Mouse (Mus musculus) layer of hippocampus, adult 9-10 months (tissue): ENCODE measurements around the gene Gm20521.

Experiments used
- DNase-seq: peaks from one replicate; pipeline ENCODE4 v3.0.0; 2022; ENCODE audit warnings: low spot score

The Gm20521 gene

DNA sequence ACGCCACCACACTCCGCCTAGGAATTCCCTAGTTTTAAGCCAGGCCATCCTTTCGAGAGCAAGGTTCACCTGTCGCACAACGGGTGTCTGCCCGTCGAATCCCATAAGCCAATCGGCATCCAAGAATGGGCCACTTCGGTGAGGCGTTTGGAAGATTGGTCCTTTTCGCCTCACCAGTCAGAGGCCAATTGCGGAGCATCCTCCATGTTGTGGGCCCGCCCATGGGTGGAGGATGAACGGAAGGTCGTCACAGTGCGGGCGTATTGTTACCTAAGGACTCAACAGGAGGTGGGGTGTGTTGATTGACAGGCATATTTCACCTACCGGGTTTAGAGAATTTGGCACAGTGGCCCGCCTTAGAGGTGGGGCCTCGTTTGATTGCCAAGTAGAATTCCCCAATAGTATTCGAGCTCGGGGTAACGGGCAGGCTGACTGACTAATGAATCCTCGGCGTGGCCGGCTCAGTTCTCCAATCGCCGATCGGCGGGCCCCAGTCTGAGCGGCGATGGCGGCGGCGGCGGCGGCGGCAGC lies 10.5 kb downstream of the Gm20521 start:
- DNase-seq, result peak; percentile 99

DNA sequence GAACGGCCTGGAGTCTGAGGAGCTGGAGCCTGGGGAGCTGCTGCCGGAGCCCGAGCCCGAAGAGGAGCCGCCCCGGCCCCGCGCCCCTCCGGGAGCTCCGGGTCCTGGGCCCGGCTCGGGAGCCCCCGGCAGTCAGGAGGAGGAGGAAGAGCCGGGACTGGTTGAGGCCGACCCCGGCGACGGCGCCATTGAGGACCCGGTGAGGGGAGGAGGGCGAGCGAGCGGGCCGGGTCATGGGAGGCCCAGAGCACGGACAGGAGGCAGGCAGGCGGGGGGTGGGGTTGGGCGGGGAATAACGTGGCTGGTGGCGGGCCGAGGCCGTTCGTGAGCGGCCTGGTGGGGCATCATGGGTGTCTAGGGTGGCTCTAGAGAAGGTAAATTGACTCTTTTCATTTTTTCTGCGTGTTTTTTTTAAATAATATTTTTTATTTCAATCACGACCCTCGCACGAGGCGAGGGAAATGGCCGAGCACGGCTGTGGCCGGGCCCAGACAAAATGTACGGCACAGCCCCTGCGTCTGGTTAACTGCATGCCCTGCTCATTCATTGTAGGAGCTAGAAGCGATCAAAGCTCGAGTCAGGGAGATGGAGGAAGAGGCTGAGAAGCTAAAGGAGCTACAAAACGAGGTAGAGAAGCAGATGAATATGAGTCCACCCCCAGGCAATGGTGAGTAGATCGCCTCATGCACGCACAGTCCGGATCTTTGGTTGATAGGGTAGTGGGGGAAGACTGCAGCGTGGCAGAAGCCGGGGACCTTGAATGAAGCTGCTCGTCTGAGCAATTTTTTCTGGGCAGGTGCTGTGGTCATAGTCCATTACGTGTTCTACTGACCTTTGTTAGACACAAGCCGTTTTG lies 11.3 kb downstream of the Gm20521 start:
- DNase-seq, result no peak

GRCm38 (mm10) chr14:54897445-54897844 lies 14.2 kb downstream of the Gm20521 start:
- DNase-seq, result no peak

GRCm38 (mm10) chr14:54900383-54900782 lies 17.1 kb downstream of the Gm20521 start:
- peak; percentile 92 for DNase-seq

GRCm38 (mm10) chr14:54903641-54904040 lies 20.4 kb downstream of the Gm20521 start:
- no peak for DNase-seq

DNA sequence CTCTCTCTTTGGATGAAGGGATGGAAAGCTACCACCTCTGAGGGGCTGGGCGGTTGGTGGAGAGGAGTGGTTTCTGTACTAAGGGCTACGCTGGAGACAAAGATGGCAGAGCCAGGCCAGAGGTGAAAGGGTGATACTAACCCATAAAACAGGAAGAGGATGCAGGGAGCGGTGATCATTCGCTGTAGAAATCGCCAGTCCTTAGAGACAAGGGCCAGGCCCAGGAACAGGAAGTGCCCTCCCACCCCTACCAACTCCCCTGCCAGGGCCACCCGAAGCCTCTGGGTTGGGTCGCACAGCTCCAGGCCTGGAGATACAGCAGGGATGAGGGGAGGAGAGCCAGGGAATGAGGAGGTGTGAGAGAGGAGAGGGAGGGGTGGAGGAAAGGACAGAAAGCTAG lies 25.4 kb downstream of the Gm20521 start:
- DNase-seq, result no peak

GRCm38 (mm10) chr14:54912109-54912850 lies 29.0 kb downstream of the Gm20521 start:
- DNase-seq, result no peak

GRCm38 (mm10) chr14:54912886-54913285 lies 29.6 kb downstream of the Gm20521 start, which contains the start of gene Slc22a17:
TSS of gene Slc22a17 (minus strand) at chr14:54913132.
- peak; percentile 54 for DNase-seq

DNA sequence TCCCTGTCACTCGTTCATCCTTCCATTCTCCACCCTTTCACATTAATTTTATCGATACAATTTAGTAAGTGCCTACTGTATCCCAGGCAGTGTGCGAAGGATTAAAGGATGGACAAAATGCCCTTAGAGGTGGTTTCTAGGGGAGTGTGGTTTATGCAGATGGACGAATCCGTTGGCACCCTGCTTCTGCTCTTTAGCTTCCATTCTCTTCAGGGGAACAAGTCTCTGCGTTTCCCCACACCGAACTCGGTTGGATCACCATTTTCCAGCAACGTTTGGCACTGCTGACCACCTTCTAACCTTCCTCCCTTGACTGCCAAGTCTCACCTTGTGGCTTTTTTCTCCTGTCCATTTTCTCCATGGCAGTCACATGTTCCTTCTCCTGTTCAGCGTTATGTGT lies 30.1 kb downstream of the Gm20521 start:
- no peak for DNase-seq

DNA sequence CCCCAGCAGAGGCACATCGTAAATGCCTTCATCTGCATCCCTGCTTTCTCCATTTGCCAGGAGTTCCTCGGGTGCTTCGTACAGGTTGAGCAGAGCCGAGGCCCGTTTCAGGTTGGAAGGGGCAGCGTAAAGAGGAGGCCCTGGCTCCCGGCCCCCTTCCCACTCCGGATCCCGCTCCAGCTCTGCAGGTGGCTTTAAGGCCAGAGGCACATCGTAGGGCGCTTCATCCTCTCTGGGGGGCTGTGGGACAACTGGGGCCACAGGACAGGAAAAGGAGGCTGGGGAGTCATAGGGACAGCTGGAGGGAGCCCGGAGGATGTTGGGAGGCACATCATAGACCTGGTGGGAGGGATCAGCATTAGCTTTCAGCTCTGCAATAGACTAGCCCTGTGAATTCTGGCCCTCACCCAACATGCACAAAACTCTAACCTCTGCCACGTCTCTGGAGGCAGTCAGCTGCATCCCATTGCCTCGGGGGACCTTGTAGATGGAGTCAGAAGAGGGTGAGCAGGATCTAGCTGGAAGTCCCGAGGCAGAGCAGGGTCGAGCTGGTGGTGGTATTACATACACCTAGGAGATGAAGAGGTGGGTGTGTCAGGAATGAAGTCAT lies 36.9 kb downstream of the Gm20521 start:
- DNase-seq, result no peak

DNA sequence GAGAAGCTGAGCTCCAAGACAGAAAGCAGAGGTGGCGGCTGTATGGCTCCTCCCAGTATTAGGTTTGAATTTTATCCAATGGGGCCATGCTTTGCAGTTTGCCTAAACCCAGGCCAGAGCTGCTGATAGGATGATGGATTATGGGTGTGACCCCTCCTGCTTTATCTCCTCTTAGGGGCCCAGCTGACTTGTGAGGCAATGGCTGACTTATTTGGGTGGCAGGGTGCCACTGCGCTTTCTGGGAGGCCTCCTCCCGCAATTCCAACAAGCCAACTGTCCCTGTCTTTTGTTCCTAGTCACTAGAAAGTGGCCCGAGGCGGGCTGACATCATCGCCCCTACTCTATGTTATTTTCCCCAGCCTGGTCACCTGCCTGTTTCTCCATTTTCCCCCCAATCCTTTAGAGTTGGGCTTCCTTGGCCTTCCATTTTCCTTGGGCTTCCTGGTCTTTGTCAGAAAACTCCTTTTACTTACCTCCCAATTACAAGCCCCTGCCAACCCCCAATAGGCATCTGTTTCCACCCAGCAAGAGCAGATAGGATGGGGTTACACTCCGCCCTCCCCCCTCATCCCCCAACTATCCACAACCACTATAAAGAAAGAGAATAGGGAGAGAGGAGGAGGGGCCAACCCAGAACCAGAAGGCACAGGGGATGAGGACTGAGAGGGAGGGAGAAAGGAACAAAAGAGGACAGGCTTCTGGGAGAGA lies 41.6 kb downstream of the Gm20521 start:
- DNase-seq, result no peak

DNA sequence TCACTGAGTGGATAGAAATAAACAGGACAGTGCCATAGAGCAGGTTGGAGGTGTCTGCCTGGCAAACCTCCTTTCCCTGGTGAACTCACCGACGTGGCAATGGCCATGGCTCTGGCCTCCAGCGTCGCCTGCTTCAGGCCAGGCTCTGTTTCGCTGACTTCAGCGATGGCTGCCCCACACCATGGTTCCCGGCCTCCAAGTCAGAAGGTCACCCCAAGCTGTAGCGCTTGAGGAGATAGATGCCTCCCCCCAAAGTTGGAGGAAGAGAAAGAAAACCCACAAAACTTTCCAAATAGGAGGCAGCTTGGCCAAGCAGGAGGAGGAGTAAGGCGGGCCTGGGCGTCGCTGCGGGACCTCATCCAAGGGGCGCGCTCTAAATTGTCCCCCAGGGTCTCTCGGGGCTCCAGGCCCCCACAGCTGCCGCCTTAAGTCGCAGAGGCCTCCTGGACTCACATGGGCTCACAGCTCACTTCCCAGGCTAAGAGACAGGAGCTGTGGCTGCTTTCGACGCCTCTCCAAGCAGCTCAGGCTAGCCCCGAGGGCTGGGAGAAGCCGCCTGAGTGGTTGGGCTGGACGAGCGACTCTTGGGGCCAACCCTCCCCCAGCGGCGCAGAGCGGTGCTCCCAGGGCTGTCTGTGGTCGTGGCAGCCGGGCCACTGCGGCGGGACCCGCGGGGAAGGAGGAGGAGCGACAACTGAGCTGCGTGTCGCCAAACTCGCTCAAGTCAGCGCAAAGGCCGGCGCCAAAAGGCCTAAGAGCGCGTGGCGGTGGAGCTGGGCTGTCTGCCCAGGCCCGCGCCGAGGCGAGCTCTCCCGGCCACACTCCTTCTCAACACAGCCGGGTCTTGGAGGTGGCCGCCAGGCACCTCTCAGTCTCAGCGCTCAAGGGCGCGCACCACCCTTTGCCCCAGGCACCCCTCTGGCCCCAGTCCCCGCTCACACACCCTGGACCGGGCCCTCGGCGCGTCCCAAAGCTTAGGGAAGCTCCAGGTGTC lies 42.4 kb downstream of the Gm20521 start, which contains the start of gene Efs:
Efs (minus strand) TSS at position 778 of the 994 bp plus-strand sequence.
- no peak for DNase-seq

DNA sequence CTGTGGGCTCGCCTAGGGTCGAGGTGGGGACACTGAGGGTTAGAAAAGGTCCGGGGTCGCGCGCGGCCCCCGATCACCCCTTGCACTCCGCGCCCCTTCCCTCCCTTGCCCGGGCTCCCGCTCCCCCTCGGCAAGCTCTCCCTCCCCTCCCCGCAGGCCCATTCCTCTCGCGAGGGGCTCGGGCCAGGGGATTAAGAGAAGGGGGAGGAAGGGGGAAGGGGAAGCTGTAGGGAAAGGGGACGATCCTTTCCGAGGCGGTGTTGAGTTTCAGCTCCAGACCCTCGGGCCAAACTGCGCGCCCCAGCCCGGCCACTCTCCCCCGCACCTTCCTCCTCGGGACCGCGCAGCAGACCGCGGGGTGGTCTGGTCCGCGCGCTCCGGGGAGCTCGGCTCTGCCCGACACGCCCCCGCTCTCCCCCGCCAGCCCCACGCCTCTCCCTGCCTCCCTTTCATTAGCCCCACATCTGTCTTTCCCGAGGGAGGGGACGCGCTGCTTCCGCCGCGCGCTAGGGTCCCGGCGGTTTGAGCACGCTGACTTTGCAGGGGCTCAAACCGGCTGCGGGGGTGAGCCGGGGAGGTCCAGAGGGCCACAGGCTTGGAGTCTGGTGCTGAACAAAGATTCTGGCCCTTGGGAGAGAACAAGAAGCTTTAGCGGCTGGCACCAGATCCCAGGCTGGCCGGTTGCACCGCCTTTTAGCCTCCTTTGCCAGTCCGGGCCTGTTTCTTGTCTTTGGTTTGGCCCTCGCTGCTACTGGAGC lies 43.3 kb downstream of the Gm20521 start:
- no peak for DNase-seq

DNA sequence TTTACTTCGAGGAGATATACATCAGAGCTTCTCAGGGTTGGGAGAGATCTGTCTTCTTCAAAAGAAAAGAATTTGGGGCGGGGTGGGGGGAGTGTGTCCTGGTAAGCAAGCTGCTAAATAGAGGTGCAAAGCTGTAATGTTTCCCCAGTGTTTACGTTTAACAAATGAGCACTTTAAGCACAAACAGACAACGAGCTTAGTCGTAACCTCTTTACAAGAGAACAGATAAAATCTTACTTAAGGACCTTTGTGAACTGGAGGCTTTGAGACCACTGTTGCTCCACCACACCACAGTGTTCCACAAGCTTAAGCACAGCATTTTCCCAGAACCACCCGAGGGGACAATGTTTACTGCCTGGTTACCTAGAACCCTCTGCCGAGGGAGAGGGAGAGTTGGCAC lies 44.1 kb downstream of the Gm20521 start:
- no peak for DNase-seq

DNA sequence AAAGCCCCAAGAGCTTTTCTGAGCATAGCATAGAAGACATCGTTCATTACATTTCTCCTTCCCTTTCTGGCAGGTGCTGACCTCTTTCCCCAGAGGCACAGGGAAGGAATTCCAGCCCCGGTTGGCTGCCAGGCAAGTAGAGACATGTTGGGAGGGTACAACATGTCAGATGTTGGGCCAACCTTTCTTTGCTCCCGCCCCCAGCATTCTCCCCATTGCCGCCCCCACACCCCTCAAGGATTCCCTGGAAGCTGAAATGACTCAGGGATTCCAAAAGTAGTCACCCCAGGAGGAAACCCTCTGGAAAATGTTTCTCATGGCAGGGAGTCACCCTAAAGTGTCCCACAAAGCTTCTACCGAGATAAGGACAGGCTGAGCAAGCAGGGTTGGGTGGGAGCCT lies 46.6 kb downstream of the Gm20521 start:
- DNase-seq, result no peak

- no peak for DNase-seq
Measured at GRCm38 (mm10) chr14:54930431-54930830, 47.2 kb downstream of the Gm20521 start.

DNA sequence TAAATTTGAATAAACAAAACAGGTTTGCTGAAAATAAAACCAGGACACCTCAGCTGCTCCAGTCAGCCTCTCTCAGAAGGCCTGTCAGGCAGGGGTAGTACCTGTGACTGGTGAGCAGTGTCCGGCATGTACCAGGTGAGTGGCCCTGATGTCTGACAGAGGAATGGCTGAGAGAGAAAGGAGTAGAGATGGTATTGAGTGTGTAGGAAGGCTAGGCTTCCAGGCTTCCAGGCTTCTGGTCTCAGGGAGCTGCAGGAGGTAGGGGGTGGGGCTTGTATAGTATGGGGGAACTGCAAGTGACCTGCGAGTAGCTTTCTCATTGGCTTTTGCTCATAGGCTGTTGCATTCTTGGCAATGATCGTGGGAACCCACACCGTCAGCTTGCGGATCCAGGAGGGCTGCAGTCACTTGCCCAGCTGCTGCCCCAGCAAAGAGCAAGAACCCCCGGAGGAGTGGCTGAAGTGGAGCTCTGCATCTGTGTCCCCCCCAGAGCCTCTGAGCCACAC lies 49.5 kb downstream of the Gm20521 start, which contains the start of gene Il25:
Il25 (plus strand) TSS at position 51 of the 506 bp plus-strand sequence.
- no peak for DNase-seq

GRCm38 (mm10) chr14:54935904-54936830 lies 52.9 kb downstream of the Gm20521 start, which contains the start of gene Cmtm5:
TSS of gene Cmtm5 (plus strand) at chr14:54936261.
- DNase-seq, result peak; percentile 40
